Mouse (Mus musculus): ENCODE data around the gene Hook2. TPM values are rescaled to one million over a fixed set of nuclear protein-coding genes. Genes with fewer than 3 reads are reported as not detected.

Gene Hook2
- total RNA-seq, 4 experiments from 2014 or later = 10.9 to 11.6 (median 11.3) TPM

DNA sequence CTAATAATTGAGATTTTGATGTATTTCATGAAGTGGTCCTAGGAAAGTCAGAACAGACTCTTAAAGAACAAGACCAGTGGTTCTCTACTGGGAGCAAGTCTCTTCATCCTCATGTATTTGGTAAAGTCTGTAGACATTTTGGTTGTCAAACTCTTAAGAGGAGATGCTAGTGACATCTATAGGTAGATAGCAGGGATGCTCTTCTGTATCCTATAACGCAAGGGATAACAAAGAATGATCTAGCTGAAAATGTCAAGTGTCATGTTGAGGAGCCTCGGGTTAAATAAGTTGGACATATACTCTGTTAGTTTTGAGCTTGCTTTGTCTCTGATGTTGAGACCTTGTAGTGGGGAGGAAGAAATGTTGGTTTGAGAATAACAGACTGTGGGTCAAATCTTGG, 37.5 kb downstream of the Hook2 start:
- no peak for DNase-seq (ENCODE audit: low spot score in 2 of 2)

DNA sequence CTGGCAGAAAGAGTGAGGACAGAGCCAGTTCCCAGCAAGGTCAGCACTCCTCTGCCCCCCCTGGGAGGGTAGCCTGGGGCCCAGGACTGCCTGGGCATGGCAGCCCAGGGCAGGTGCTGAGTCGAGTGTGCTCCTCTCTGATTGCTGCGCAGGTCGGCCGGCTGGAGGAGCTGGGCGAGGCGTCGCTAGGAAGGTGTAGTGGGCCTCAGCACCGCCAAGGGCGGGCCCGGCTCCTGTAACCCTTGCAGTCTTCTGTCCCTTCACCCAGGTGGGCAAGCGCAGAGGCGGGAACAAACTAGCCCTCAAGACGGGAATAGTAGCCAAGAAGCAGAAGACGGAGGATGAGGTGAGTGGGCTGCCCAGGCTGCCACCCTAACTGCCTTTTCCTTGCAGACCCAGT, 38.9 kb downstream of the Hook2 start:
- no peak for DNase-seq (ENCODE audit: low spot score in 2 of 2)

DNA sequence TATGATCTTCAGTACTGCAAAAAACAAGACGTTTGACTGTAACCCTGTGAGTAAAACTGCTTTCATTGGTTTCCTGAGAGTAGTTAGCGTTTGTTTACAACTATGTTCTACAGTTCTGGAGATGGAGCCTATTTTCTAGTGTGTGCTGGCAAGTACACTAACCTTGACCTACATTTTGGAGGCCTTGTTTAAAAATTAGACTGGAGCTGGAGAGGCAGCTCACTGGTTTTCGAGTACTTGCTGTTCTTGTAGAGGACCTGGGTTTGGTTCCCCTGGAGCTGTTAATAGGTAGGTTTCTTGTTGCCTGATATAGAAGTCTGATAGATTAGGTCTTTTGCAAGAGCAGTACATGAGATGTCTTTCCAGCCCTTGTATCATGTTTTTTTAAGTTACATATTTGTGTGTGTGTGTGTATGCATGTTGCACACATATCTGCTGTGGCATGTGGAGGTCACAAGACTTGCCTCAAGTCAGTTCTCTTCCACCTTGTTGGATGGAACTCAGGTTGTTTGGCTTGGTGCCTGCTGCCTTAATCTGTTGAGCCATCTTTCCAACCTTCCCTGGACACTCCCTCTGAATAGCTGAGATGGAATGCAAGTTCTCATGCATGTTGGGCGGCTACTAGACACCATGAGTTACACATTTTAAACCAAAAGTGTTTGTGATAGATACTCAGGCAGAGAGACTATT, 42.4 kb downstream of the Hook2 start:
- DNase-seq (ENCODE audit: low spot score in 2 of 2) = no peak

DNA sequence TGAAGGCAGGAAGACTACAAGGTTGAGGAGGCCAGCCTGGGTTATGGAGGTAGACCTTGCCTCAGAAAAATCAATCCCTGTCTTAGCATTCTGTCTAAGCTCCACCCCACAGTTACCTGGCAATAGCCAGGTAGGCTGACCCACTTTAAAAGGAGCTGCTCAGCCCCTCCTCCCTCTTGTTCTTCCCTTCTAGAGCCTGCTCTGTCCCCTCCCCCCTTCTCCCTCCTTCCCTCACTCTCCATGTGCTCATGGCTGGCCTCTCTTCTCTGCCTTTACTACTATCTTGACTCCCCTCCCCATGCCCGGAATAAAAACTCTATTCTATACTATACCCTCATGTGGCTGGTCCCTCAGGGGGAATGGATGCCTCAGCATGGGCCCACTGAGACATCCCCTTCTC, 43.5 kb downstream of the Hook2 start:
- DNase-seq (ENCODE audit: low spot score in 2 of 2) = no peak

DNA sequence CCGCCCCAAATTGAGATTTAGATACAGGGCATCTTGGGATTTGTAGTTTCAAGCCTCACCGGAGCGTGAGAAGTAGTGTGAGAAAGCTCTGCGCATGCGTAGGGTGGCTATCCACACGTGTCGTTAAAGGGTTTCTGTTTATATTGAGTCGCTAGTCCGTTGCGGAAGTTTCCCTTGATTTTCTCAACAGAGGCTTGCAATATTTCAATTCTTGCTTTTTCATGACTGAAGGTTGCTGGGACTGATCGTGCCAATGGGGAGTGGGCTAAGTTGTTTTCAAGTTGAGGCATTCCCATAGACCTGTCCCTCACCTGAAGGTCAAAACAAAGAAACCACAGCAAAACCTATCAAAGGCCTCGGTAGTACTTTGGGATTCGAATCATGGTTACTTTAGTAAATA, 44.4 kb downstream of the Hook2 start:
- DNase-seq (ENCODE audit: low spot score in 2 of 2) = peak; percentile 57 to 69

DNA sequence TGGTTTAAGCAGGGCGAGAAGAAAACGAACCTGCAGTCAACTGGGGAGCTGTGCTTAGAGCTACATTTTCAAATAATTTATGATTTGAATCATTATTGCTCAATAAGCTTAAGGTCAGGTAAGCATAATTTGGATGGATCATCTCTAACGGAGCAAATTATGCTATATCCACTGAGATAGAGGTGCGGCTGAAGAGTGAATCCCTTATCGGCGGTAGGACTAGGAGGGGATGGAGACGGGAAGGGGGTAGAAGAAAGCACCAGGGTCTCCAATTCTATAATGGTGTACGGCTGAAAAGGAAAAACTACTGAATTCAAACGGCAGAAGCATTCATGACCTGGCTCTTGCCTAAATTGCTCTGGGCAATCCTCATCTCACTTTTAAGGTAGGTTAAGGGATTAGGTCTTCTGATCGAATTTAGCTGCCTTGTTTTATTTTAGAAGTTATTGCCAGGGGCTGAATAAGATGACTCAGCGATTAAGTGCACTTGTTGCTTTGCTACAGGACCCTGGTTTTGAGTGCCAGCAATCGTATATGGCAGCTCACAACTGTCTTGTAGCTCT, 44.8 kb downstream of the Hook2 start:
- DNase-seq (ENCODE audit: low spot score in 2 of 2) = no peak

DNA sequence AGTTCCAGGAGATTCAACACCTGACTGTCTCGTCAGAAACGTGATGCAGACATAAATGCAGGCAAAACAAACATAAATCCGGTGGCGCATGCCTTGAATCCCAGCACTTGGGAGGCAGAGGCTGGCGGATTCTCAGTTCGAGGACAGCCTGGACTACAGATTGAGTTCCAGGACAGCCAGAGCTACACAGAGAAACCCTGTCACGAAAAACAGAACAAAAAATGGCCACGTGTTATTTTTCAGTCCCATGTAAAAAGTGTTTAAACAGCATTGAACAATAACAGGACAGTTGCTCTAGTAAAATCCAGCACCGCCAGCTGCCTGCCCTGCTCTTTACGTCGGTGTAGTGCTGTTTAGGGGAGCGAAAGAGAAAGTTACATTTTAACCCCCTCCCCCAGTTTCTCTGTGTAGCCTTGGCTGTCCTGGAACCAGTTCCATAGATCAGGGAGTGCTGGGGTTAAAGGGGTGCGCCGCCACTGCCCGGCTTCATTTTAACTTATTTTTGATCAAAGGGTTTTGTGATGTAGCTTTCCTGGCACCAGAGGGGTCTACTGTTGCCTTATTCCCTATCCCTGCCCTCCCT, 45.4 kb downstream of the Hook2 start:
- DNase-seq (ENCODE audit: low spot score in 2 of 2) = no peak

DNA sequence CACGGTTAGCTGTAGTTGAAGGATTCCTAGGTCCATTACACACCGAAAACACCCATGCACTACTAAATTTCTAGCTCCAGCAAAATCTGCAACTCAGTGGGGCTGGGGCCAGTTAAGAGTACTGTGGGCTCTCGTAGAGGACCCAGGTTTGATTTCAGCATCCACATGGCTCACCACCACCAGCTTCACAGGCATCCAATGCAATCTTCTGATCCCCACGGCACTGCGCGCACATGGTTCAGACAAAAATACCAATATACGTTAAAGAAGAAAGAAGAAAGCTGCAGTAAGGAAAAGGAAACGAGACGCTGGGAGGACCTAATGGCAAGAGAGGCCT, 45.9 kb downstream of the Hook2 start:
- DNase-seq (ENCODE audit: low spot score in 2 of 2) = no peak

DNA sequence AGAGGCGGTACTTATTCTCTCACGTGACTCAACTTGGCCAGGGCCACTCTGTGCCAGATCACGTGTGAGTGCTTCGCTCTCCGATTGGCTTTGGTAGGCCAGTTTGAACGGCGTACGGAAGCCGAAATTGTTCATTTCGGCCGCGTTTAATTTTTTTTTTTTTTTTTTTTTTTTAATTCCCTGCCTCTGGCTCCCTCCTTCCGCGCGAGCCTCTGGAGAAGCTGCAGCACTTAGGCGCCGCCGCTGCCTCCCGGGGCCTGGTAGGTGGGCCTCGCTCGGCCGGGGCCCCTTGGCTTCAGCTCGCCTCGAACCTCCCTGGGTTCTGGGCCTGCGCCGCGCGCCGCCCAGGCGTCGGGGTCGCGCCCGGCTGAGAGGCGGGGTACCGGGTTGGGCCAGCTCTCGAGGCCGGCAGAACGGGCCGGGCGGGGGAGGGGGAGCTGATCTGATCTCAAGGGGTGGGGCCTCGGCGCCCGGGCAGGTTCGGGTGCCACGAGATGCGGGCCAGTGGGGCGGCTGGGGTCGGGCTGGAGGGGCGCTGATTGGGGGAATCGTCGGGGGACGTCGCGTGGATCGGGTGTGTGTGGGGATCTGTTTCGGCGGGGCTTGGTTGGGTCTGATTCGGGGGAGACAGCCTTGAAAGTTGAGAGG, 46.4 kb downstream of the Hook2 start, which contains the start of gene Tnpo2:
Gene Tnpo2 (plus strand): TSS at position 198 of the 648 bp plus-strand sequence.
- peak; percentile 93 to 94 for DNase-seq (ENCODE audit: low spot score in 2 of 2)

DNA sequence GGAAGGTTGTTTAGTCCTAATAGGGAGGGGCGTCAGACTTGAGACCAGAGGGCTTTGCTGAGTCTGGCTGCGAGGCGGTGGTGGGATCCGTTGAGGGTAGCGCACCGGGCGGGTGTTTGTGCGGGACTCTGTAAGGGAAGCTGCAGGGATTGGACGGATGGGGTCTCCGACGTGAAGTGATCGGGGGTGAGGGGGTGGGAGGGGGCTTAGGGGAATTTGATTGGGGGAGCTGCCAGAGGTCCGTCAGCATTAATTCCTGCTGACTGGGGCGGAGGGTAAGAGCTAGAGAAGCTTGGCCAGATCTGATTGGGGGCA, 46.9 kb downstream of the Hook2 start:
- DNase-seq (ENCODE audit: low spot score in 2 of 2) = no peak

DNA sequence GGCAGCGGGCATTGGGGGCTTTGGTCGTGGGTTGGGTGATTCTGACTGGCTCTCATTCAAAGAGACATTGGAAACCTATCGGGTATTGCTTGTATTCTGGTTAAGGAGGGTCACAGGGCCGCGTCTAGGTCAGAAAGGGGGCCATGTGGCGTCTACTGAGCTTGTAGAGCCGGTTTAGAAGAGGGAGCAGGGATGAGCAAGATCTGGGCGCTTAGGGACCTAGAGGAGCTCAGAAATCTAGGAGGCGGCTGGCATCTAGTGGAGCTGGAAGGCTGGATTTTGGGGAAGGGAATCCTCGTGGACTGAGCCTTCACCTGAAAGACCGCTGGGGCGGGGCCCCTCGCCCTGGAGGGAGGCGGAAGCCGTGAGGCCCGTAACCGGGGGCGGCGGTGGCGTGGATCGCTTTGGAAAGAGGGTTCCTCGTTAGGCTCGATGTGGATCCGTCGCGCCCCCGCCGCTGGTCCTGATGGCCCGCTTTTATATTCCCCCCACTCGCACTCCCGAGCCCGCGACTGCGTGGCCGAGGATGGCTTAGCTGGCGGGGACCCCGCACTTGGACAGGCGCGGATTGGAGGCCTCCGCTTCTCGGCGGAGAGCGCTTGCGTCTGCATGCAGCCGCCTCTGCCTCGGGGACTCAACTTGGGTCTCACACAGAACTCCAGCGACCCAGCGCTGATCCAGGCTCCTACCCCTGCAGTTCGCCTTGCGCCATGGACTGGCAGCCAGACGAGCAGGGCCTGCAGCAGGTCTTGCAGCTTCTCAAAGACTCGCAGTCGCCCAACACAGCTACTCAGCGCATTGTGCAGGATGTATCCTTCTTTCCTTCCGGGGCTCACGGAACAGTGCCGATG, 47.5 kb downstream of the Hook2 start:
- DNase-seq (ENCODE audit: low spot score in 2 of 2) = peak in 1 of 2 experiments; percentile 47

DNA sequence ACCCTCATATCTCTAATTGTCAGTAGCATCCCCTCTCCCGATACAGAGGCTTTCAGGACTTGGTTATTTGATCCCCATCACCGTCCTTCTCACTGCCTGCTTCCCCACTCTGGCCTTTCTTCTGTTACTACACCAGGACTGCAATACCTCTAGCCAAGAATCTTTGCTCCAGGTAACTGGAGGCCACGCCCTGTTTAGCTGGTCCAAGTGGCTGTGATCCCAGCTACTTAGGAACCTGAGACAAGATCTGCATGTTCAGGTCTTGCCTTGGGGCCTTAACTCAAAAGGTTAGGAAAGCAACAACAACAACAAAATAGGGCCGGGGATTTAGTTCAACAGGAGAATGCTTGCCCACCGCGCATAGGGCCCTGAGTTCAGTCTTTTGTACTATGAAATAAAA, 53.2 kb downstream of the Hook2 start:
- DNase-seq (ENCODE audit: low spot score in 2 of 2) = no peak

Other genes starting within 250 kb of the Hook2 start
- 100 to 1,000 TPM; 453 to 552 (median 494) TPM for gene Nfix, start 190.3 kb upstream of the Hook2 start, total RNA-seq (2022)
- gene Dand5, start 167.8 kb upstream of the Hook2 start, total RNA-seq (2022) = 10 to 100 TPM in 1 of 4 experiments, 1 to 10 TPM in 3; 8.4 to 10.5 (median 8.9) TPM
- 10 to 100 TPM; 21.6 to 27.7 (median 23.3) TPM for gene Gadd45gip1, start 159.1 kb upstream of the Hook2 start, total RNA-seq (2022)
- gene Rad23a, start 149.9 kb upstream of the Hook2 start, total RNA-seq (2022) = 10 to 100 TPM; 66.4 to 76.2 (median 70.5) TPM
- 100 to 1,000 TPM; 399 to 630 (median 506) TPM for gene Calr, start 143.7 kb upstream of the Hook2 start, total RNA-seq (2022)
- gene Farsa, start 133.6 kb upstream of the Hook2 start, total RNA-seq (2022) = 10 to 100 TPM; 47.2 to 54.8 (median 52.9) TPM
- gene Syce2, start 118.5 kb upstream of the Hook2 start, total RNA-seq (2022) = 10 to 100 TPM; 13.0 to 18.4 (median 14.5) TPM
- 10 to 100 TPM; 38.7 to 46.2 (median 40.4) TPM for gene Gcdh, start 96.7 kb upstream of the Hook2 start, total RNA-seq (2022)
- gene Klf1, start 88.7 kb upstream of the Hook2 start, total RNA-seq (2022) = under 1 TPM in 2 of 4 experiments, not detected in 2; 0.21 to 0.31 TPM
- gene Dnase2a, start 82.0 kb upstream of the Hook2 start, total RNA-seq (2022) = 10 to 100 TPM in 2 of 4 experiments, 1 to 10 TPM in 2; 4.4 to 18.9 (median 9.2) TPM
- gene Mast1, start 53.2 kb upstream of the Hook2 start, total RNA-seq (2022) = 10 to 100 TPM; 77.3 to 83.2 (median 80.8) TPM
- 1 to 10 TPM; 1.5 to 2.5 (median 1.7) TPM for gene Rtbdn, start 43.6 kb upstream of the Hook2 start, total RNA-seq (2022)
- gene Gm49661, start 21.2 kb upstream of the Hook2 start, total RNA-seq (2022) = not detected
- 100 to 1,000 TPM; 328 to 367 (median 342) TPM for gene Prdx2, start 21.0 kb upstream of the Hook2 start, total RNA-seq (2022)
- gene Rnaseh2a, start 20.8 kb upstream of the Hook2 start, total RNA-seq (2022) = 10 to 100 TPM; 36.2 to 46.2 (median 41.2) TPM
- gene Junb, start 11.9 kb upstream of the Hook2 start, total RNA-seq (2022) = 10 to 100 TPM; 61.1 to 79.5 (median 75.6) TPM
- not detected for gene Best2, start 23.9 kb downstream of the Hook2 start, total RNA-seq (2022)
- 100 to 1,000 TPM; 118 to 124 (median 122) TPM for gene Asna1, start 34.7 kb downstream of the Hook2 start, total RNA-seq (2022)
- 100 to 1,000 TPM; 105 to 121 (median 116) TPM for gene Trir, start 36.2 kb downstream of the Hook2 start, total RNA-seq (2022)
- 100 to 1,000 TPM; 146 to 188 (median 162) TPM for gene Tnpo2, start 46.3 kb downstream of the Hook2 start, total RNA-seq (2022)
- gene Fbxw9, start 69.5 kb downstream of the Hook2 start, total RNA-seq (2022) = 10 to 100 TPM; 18.1 to 24.4 (median 23.6) TPM
- gene Gm5741, start 77.4 kb downstream of the Hook2 start, total RNA-seq (2022) = not detected
- gene Dhps, start 81.2 kb downstream of the Hook2 start, total RNA-seq (2022) = 10 to 100 TPM; 57.7 to 62.2 (median 59.1) TPM
- gene Wdr83os, start 90.1 kb downstream of the Hook2 start, total RNA-seq (2022) = 10 to 100 TPM; 58.3 to 64.3 (median 61.7) TPM
- 10 to 100 TPM; 20.1 to 32.5 (median 26.4) TPM for gene Wdr83, start 90.7 kb downstream of the Hook2 start, total RNA-seq (2022)
- gene Man2b1, start 92.7 kb downstream of the Hook2 start, total RNA-seq (2022) = 10 to 100 TPM; 33.4 to 98.9 (median 68.8) TPM
- 1 to 10 TPM; 6.1 to 8.9 (median 8.5) TPM for gene Zfp791, start 132.5 kb downstream of the Hook2 start, total RNA-seq (2022)
- not detected for gene Cks1brt, start 161.3 kb downstream of the Hook2 start, total RNA-seq (2022)
- not detected for gene Olfr371, start 235.4 kb downstream of the Hook2 start, total RNA-seq (2022)

Data from layer of hippocampus, adult 8-10 months (tissue).